Mouse (Mus musculus) limb, embryonic 12.5 days (tissue): Measurements from ENCODE around the gene Slc35d1. TPM values are rescaled to one million over a fixed set of nuclear protein-coding genes. Genes with fewer than 3 reads are reported as not detected.
A peak's percentile ranks its signal among the peaks of the same experiment; 100 is the strongest.

ENCODE experiments used
- ATAC-seq: fragments of 200-750 bp; cut with Nextera tagmentation; 2 replicates; pipeline ENCODE4 v1.8.0; 2017; ENCODE audit warnings: low read depth, moderate TSS enrichment; ENCODE audit not compliant: insufficient number of reproducible peaks, insufficient read depth, low FRiP score, low TSS enrichment
- H3K27ac ChIP-seq: fragments of 300-500 bp; sonication (generic); 2 replicates; pipeline ENCODE4 v1.5.1; 2016; ENCODE audit warnings: mild to moderate bottlenecking, moderate library complexity
- H3K27me3 ChIP-seq: fragments of 300-500 bp; sonication (generic); 2 replicates; pipeline ENCODE4 v1.6.1; 2016; ENCODE audit warnings: mild to moderate bottlenecking, moderate library complexity
- H3K36me3 ChIP-seq: fragments of 300-500 bp; sonication (generic); 2 replicates; pipeline ENCODE4 v1.6.1; 2016; ENCODE audit warnings: mild to moderate bottlenecking, moderate library complexity
- H3K4me1 ChIP-seq: fragments of 300-500 bp; sonication (generic); replicated peaks from 2 replicates; pipeline ENCODE4 v1.6.1; 2016
- H3K4me2 ChIP-seq: fragments of 300-500 bp; sonication (generic); 2 replicates; pipeline ENCODE4 v1.6.1; 2016; ENCODE audit warnings: mild to moderate bottlenecking, moderate library complexity
- H3K4me3 ChIP-seq: fragments of 300-500 bp; sonication (generic); replicated peaks from 2 replicates; pipeline ENCODE4 v1.5.1; 2016; ENCODE audit warnings: mild to moderate bottlenecking
- H3K9ac ChIP-seq: fragments of 300-500 bp; sonication (generic); replicated peaks from 2 replicates; pipeline ENCODE4 v1.6.1; 2016; ENCODE audit warnings: mild to moderate bottlenecking, moderate library complexity
- H3K9me3 ChIP-seq: fragments of 300-500 bp; sonication (generic); 2 replicates; pipeline ENCODE4 v1.6.1; 2016; ENCODE audit warnings: mild to moderate bottlenecking, moderate library complexity
- WGBS: fragments of 180-500 bp; shearing (Covaris S2); methylation state at CpG from one replicate; pipeline ENCODE4 v1.1.7; 2016; 5-methylcytosine and 5-hydroxymethylcytosine counted together
- polyA plus RNA-seq: library from polyadenylated mRNA; unstranded; fragments of >200 nt; fragmentation: Nextera tagmentation; extraction: Ambion mirVana; gene quantifications from 2 replicates; pipeline ENCODE4 v1.2.1, GENCODE M21; 2016

Slc35d1 gene
- 10.4 and 12.5 TPM in 2 replicates for polyA plus RNA-seq

GRCm38 (mm10) chr4:103214925-103215820 is at the start of gene Slc35d1:
Slc35d1 (minus strand) TSS chr4:103215164.
- Histone ChIP-seq H3K36me3 (peaks cover 9% of the 10 kb centered on the region), H3K27ac (peak within 1 kb of the TSS; percentile 99), H3K27me3 (no peaks in the 10 kb centered on the region), H3K4me3 (peak within 1 kb of the TSS; percentile 86), H3K9me3 (no peaks in the 10 kb centered on the region), H3K4me2 (peak within 1 kb of the TSS; percentile 74), H3K9ac (peak within 1 kb of the TSS; percentile 96), H3K4me1 (peaks cover 30% of the 10 kb centered on the region)
- WGBS, result 3% methylated on average over 56 of the region's 70 CpGs
- ATAC-seq, result peak; percentile 88

GRCm38 (mm10) chr4:103263812-103264396 is 48.9 kb upstream of the Slc35d1 start:
- Histone ChIP-seq H3K4me1 (no peaks in the 10 kb centered on the region), H3K27ac (no peak overlapping the region), H3K27me3 (no peaks in the 10 kb centered on the region), H3K4me2 (no peak overlapping the region), H3K36me3 (no peaks in the 10 kb centered on the region), H3K9me3 (no peaks in the 10 kb centered on the region), H3K4me3 (no peak overlapping the region), H3K9ac (no peak overlapping the region)
- 46% methylated on average over 8 of the region's 8 CpGs for WGBS
- no peak for ATAC-seq

DNA sequence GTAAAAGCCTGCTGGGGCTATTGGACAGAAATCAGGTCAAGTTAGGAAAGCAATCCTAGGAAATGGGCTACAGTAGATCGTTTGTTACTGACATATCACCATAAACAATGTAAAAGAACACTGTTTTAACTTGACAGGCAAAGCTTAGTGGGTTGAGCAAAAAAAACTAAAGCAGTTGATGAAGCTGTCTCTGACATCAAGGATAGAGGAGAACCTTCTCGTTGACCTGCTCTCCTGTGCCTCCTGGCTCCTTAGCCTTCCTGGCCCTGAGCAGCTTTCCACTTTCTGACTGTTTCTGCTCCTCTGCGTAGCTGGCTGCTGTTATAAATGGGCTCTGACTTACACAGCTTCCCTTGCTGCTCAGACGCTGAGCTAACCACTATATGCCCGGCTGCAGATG is 48.4 kb upstream of the Slc35d1 start:
- no peak overlapping the region for H3K4me3 ChIP-seq
- no peaks in the 10 kb centered on the region for H3K4me1 ChIP-seq
- no peak overlapping the region for H3K9ac ChIP-seq
- no peak overlapping the region for H3K27ac ChIP-seq
- WGBS, result 62% methylated on average over 5 of the region's 5 CpGs
- no peaks in the 10 kb centered on the region for H3K36me3 ChIP-seq
- no peaks in the 10 kb centered on the region for H3K9me3 ChIP-seq
- no peaks in the 10 kb centered on the region for H3K27me3 ChIP-seq
- H3K4me2 ChIP-seq, result no peak overlapping the region
- no peak for ATAC-seq

GRCm38 (mm10) chr4:103258817-103259216 is 43.9 kb upstream of the Slc35d1 start:
- H3K4me2 ChIP-seq, result no peak overlapping the region
- H3K9me3 ChIP-seq, result no peaks in the 10 kb centered on the region
- no peak overlapping the region for H3K9ac ChIP-seq
- H3K4me3 ChIP-seq, result no peak overlapping the region
- no peak for ATAC-seq
- no peaks in the 10 kb centered on the region for H3K4me1 ChIP-seq
- H3K27ac ChIP-seq, result no peak overlapping the region
- 82% methylated on average over 3 of the region's 3 CpGs for WGBS
- no peaks in the 10 kb centered on the region for H3K36me3 ChIP-seq
- no peaks in the 10 kb centered on the region for H3K27me3 ChIP-seq

GRCm38 (mm10) chr4:103253846-103254245 is 38.9 kb upstream of the Slc35d1 start:
- Histone ChIP-seq H3K27me3 (no peaks in the 10 kb centered on the region), H3K4me1 (no peaks in the 10 kb centered on the region), H3K9me3 (no peaks in the 10 kb centered on the region), H3K27ac (no peak overlapping the region), H3K4me2 (no peak overlapping the region), H3K9ac (no peak overlapping the region), H3K4me3 (no peak overlapping the region), H3K36me3 (no peaks in the 10 kb centered on the region)
- no peak for ATAC-seq
- 77% methylated on average over 4 of the region's 4 CpGs for WGBS

- no peak for ATAC-seq
- Histone ChIP-seq H3K9ac (no peak overlapping the region), H3K36me3 (no peaks in the 10 kb centered on the region), H3K9me3 (no peaks in the 10 kb centered on the region), H3K4me1 (no peaks in the 10 kb centered on the region), H3K27ac (no peak overlapping the region), H3K4me3 (no peak overlapping the region), H3K27me3 (no peaks in the 10 kb centered on the region), H3K4me2 (no peak overlapping the region)
- WGBS, result 55% methylated on average over 6 of the region's 6 CpGs
These were observed 34.6 kb upstream of the Slc35d1 start for GRCm38 (mm10) chr4:103249436-103250085.

DNA sequence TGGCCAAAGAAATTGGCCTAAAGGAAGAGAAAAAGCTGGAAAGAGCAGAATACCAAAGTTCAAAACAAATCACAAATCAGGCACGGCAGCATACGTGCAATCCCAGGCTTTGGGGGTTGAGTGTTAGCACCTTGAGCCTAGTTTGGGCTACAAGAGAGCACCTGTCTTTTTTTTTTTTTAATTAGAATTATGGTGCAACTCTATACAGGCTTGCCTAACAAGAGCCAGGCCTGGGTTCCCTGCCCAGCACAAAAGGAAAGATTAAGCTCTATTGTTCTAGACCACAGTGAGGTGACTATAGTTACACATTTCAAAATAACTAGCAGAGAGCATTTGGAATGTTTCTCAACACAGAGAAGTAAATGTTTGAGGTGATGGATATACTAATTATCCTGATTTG is 32.8 kb upstream of the Slc35d1 start:
- H3K4me2 ChIP-seq, result no peak overlapping the region
- H3K27me3 ChIP-seq, result no peaks in the 10 kb centered on the region
- ATAC-seq, result no peak
- H3K4me1 ChIP-seq, result no peaks in the 10 kb centered on the region
- no peaks in the 10 kb centered on the region for H3K36me3 ChIP-seq
- no peaks in the 10 kb centered on the region for H3K9me3 ChIP-seq
- H3K27ac ChIP-seq, result no peak overlapping the region
- no peak overlapping the region for H3K9ac ChIP-seq
- H3K4me3 ChIP-seq, result no peak overlapping the region
- 83% methylated on average over 2 of the region's 2 CpGs for WGBS

DNA sequence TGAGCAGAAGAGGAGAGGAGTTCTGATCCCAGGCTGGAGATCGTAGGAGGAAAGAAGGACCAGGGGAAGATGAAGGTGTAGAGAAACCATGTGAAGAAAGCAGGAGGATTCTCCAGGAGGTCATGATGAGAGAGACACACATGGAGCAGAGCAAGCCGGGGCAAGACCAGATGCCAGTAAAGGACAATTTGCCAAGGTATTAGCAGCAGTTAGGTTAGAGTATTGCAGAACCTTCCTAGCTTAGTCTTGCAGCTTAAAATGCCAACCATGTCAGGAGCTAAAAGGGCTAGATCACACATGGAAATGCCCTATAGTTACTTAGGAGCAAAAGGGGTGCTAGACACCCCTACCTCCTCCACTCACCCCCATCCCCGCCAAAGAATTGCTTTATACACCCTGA is 32.3 kb upstream of the Slc35d1 start:
- Histone ChIP-seq H3K4me2 (no peak overlapping the region), H3K27me3 (no peaks in the 10 kb centered on the region), H3K9ac (no peak overlapping the region), H3K4me1 (no peaks in the 10 kb centered on the region), H3K4me3 (no peak overlapping the region), H3K36me3 (no peaks in the 10 kb centered on the region), H3K9me3 (no peaks in the 10 kb centered on the region), H3K27ac (no peak overlapping the region)
- 80% methylated on average over 3 of the region's 3 CpGs for WGBS
- ATAC-seq, result no peak

DNA sequence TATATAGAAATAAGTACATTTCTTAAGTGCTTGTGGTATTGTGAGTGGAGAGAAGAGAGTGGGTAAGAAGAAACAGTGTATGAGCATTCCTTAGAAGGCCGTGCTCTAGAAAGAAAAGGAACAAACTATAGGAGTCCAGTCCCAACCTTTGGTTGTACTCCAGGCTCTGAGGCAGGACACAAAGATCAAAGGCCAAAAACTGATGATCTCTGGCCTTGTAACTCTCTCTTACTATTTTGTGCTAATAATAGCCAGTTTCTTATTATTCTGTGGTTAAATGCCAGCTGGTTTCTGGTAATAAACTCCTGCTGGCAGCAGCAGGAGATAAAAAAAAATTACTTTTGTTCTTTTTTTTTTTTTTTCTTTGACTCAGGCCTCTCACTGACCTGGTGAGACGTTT is 17.2 kb upstream of the Slc35d1 start:
- Histone ChIP-seq H3K27ac (no peak overlapping the region), H3K4me3 (no peak overlapping the region), H3K9ac (no peak overlapping the region), H3K4me2 (no peak overlapping the region), H3K36me3 (no peaks in the 10 kb centered on the region), H3K4me1 (no peaks in the 10 kb centered on the region), H3K27me3 (no peaks in the 10 kb centered on the region), H3K9me3 (peaks cover 4% of the 10 kb centered on the region; the same call in 1 of the 2 replicates)
- ATAC-seq, result no peak
- 31% methylated on average over 2 of the region's 2 CpGs for WGBS

DNA sequence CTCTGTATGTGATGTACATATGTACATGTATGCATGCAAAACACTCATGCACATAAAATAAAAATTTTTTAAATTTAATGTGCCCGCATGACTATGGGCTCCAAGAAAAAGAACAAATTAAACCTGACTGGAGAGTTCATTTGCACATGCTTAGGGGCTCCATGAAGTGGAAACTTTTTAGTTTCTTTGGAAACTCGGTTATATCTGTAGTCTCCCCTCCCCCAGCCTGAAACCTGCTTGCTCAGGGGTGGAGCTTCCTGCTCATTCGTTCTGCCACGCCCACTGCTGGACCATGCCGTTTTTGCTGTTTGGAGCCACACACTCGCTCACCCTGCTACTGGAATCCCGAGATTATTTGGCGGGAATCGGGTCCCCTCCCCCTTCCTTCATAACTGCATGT is 7.9 kb upstream of the Slc35d1 start:
- no peak overlapping the region for H3K4me2 ChIP-seq
- ATAC-seq, result no peak

DNA sequence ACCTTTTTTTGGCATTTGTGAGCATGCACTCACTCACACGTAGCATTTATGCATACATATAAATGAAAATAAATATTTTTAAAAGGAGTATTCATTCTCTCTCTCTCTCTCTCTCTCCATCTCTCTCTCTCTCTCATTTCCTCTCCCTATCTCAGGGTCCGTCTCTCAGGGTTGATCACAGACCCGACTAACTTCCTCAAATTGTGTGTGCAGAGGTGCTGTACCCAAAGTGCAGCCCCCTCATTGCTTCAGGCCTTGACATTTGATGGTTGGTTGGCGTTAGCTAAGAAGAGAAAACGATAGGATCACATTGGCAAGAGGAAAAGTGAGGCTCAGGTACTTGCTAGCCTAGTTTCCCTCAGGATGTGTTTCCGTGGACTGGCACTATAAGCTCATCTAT is 6.8 kb upstream of the Slc35d1 start:
- 82% methylated on average over 6 of the region's 6 CpGs for WGBS
- peaks cover 24% of the 10 kb centered on the region for H3K4me1 ChIP-seq
- H3K9ac ChIP-seq, result no peak overlapping the region
- no peaks in the 10 kb centered on the region for H3K27me3 ChIP-seq
- no peak for ATAC-seq
- no peaks in the 10 kb centered on the region for H3K9me3 ChIP-seq
- no peak overlapping the region for H3K4me2 ChIP-seq
- no peak overlapping the region for H3K4me3 ChIP-seq
- no peak overlapping the region for H3K27ac ChIP-seq
- H3K36me3 ChIP-seq, result no peaks in the 10 kb centered on the region

More for the DNA sequence above, 7.9 kb upstream of the Slc35d1 start:
- Histone ChIP-seq H3K9ac (no peak overlapping the region), H3K4me1 (peaks cover 23% of the 10 kb centered on the region), H3K36me3 (no peaks in the 10 kb centered on the region), H3K27me3 (no peaks in the 10 kb centered on the region), H3K27ac (no peak overlapping the region), H3K4me3 (no peak overlapping the region), H3K9me3 (no peaks in the 10 kb centered on the region)
- 43% methylated on average over 9 of the region's 9 CpGs for WGBS
